Mouse (Mus musculus) thymus, adult 18-20 months (tissue): Measurements from ENCODE around the gene Trafd1.
"Not testable (repeated sequence)": the region's sequence is repeated elsewhere in the genome, so short reads cannot be mapped to it uniquely, and the experiment has no call there.

ENCODE experiments used
- DNase-seq, 2 experiments: peaks; one replicate each; pipeline ENCODE4 v3.0.0; 2022; ENCODE audit warnings: mixed read lengths in 2 of 2

The Trafd1 gene

DNA sequence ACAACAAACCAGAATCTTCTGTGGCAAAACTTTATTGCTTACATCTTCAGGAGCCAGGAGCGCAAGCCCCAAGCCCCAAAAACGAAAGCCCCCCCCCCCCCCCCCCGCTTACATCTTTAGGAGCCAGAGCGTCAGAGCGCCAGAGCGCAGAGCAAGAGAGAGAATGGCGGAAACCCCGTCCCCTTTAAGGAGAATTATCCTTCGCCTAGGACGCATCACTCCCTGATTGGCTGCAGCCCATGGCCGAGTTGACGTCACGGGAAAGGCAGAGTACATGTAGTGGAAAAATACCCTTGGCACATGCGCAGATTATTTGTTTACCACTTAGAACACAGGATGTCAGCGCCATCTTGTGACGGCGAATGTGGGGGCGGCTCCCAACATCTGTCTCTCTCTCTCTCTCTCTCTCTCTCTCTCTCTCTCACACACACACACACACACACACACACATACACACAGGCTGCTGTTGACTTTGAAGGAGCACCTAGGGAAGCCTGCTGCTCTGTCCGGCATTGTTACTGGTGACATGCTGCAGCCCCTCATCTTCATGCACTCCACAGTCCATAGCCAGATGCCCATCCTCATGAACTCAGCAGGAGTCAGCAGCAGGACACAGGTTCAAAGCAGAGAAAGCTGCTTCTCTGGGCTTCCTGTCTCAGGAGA lies 55.1 kb downstream of the Trafd1 start:
- DNase-seq = not testable (repeated sequence)

DNA sequence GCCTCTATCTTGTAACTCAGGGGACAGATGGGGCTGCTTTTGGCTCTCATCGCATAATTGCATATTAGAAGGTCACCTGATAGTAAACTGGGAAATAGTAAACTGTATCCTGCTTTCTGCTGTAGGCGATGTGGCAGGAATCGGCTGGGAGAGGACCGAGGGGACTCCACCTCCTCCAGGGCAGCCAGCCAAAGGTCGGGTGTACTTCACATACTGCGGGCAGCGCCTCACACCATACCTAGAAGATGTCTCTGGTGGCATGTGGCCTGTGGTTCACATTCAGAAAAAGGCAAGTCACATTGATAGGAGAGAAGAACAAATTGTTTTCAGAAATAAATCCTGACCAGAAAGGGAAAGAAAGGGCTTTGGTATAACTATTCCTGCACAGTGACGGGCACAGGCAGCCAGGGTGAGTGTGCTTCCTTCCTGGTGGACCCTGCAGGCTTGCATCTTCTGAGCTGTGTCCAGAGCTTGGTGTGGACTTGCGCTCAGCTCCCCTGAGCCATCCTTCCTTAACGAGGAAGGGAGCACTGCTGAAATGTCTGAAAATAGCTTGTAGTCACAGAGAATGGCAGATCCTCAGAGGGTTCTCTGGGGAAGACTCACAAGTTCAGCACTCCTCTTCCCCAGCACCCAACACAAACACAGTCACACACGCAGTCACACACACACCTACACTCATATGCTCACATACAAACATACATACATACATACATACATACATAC lies 55.9 kb downstream of the Trafd1 start:
- no peak for DNase-seq

DNA sequence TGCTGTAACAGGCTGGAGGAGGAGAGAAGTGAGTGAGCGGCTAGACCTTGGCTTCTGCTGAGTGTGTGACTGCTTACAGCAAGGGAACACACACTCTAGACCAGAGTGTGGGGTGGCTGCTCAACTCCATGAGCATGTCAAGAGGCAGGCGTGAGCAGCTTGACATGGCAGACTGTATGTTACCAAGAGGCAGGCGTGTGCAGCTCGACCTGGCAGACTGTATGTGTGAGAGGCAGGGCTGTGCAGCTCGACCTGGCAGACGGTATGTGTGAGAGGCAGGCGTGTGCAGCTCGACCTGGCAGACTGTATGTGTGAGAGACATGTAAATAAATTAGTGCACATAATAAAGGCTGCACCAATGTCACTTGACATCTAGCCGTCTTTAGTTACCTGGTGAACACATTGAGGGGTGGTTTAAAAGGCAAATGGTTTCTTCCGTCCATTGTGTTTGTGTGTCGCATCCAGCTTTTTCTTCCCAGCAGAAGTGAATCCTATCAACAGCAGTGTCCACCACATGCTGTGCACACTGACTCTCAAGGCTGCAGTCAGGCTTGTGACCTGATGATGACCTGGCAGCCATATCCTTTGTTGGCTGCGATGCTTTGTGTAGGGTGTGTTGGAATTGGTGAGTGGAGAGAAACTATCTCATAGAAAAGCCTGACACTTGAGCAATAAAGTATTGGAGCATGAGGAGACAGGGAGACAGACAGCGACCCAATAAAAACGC lies 59.2 kb downstream of the Trafd1 start:
- DNase-seq = no peak
